Mouse (Mus musculus): Measurements from ENCODE around the gene Gm3269. TPM values are rescaled to one million over a fixed set of nuclear protein-coding genes. Genes with fewer than 3 reads are reported as not detected.
"Not testable (repeated sequence)": the region's sequence is repeated elsewhere in the genome, so short reads cannot be mapped to it uniquely, and the experiment has no call there.

Gene Gm3269
- not detected in 2 replicates for total RNA-seq (2014; rRNA removed)
- polyA plus RNA-seq (2015; fragmentation: Nextera tagmentation; extraction: Ambion mirVana): not detected in 2 replicates

- H3K4me2 ChIP-seq (ENCODE audit: low read depth, low read length, poor library complexity, severe bottlenecking); H3K36me3 ChIP-seq (ENCODE audit: insufficient read depth, low read length); H3K9ac ChIP-seq (replicated peaks; ENCODE audit: low read length, poor library complexity, severe bottlenecking); H3K27me3 ChIP-seq (ENCODE audit: insufficient read depth, low read length); H3K4me3 ChIP-seq (ENCODE audit: low read depth, low read length); H3K9me3 ChIP-seq (ENCODE audit: low read length); DNase-seq (ENCODE audit: low spot score); ATAC-seq (ENCODE audit: low FRiP score); H3K27ac ChIP-seq (ENCODE audit: low read depth, low read length); H3K4me1 ChIP-seq (ENCODE audit: insufficient read depth, low read length): not testable (repeated sequence)
- WGBS: no CpG with 5 or more reads among the region's 4 CpGs
These were observed at the start of gene Gm3269 for GRCm38 (mm10) chr14:4837806-4838205. Gene Gm3269, plus strand, starts transcription at chr14:4838106.

DNA sequence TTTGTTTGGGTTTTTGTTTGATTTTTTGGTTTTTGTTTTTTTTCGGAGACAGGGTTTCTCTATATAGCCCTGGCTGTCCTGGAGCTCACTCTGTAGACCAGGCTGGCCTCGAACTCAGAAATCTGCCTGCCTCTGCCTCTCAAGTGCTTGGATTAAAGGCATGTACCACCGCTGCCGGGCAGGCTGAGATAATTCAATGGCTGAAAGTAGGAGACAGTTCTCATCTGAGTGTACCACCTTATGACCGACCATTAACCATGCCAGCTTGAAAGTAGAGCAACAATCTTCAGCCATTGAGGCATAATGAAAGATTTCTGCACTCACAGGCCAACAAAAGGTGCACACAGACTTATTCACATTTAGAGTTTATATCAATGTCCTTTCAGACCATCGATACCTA, 31.5 kb upstream of the Gm3269 start:
- not testable (repeated sequence) for H3K9ac ChIP-seq (replicated peaks; ENCODE audit: low read length, poor library complexity, severe bottlenecking); H3K27ac ChIP-seq (ENCODE audit: low read depth, low read length); H3K4me1 ChIP-seq (ENCODE audit: insufficient read depth, low read length); H3K9me3 ChIP-seq (ENCODE audit: low read length); H3K4me2 ChIP-seq (ENCODE audit: low read depth, low read length, poor library complexity, severe bottlenecking); ATAC-seq (ENCODE audit: low FRiP score); DNase-seq (ENCODE audit: low spot score); H3K4me3 ChIP-seq (ENCODE audit: low read depth, low read length); H3K27me3 ChIP-seq (ENCODE audit: insufficient read depth, low read length); H3K36me3 ChIP-seq (ENCODE audit: insufficient read depth, low read length)
- WGBS: 87% methylated on average over 6 of the region's 6 CpGs

DNA sequence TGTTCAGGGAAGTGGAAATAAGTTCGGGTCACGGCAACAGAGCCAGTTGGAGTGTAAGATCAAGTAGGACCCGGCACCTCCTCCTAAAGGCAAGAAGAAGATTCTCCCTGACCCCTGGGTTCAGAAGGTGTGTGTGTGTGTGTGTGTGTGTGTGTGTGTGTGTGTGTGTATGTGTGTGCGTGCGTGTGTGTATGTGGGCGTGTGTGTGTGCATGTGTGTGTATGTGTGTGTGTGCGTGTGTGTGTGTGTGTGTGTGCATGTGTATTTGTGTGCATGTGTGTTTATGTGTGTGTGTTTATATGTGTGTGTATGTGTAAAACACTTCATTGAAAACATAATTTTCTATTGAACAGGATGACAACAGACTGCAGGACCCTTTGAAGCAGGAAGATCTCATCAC, 16.0 kb upstream of the Gm3269 start:
- not testable (repeated sequence) for H3K4me3 ChIP-seq (ENCODE audit: low read depth, low read length); H3K4me2 ChIP-seq (ENCODE audit: low read depth, low read length, poor library complexity, severe bottlenecking); H3K9ac ChIP-seq (replicated peaks; ENCODE audit: low read length, poor library complexity, severe bottlenecking); H3K27ac ChIP-seq (ENCODE audit: low read depth, low read length); H3K27me3 ChIP-seq (ENCODE audit: insufficient read depth, low read length); H3K36me3 ChIP-seq (ENCODE audit: insufficient read depth, low read length); ATAC-seq (ENCODE audit: low FRiP score); H3K9me3 ChIP-seq (ENCODE audit: low read length); DNase-seq (ENCODE audit: low spot score); H3K4me1 ChIP-seq (ENCODE audit: insufficient read depth, low read length)
- WGBS: 93% methylated on average over 4 of the region's 7 CpGs

DNA sequence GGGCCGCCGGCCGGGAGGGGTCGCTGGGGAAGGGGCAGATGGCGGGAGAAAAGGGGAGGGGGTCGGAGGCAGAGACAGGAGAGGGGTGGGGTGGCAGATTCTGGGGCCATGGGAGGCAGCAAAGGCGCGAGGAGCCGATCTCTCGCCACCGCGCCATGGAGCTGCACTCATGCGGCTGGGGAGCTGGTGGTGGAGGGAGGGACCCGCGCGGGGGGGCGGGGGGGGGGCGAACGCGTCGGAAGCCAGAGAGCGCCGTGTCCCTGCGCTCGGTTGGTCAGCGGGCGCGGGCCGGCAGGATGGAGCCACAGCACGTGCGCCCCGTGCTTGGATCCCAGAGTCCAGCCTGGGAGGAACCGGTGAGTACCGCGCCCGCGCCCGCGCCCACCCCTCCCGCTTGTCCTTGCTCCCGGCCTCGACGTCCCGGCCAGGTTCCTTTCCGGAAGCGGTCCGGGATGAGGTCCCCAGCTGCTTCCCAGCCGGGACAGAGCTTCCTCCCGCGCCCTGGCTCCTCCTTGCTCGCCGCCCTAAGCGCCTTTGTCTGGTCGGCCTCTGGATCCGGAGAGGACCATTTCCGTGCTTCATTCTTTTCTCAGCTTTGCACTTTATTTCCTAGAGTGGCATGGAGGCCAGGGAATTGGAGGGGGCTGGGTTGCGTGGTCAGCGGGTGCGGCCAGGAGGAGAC, 17.5 kb downstream of the Gm3269 start, which contains the start of gene Gm3264:
TSS of gene Gm3264 (plus strand) at position 278 of the 682 bp plus-strand sequence.
- not testable (repeated sequence) for H3K4me1 ChIP-seq (ENCODE audit: insufficient read depth, low read length); DNase-seq (ENCODE audit: low spot score); H3K27ac ChIP-seq (ENCODE audit: low read depth, low read length); H3K27me3 ChIP-seq (ENCODE audit: insufficient read depth, low read length); H3K9me3 ChIP-seq (ENCODE audit: low read length); H3K36me3 ChIP-seq (ENCODE audit: insufficient read depth, low read length); ATAC-seq (ENCODE audit: low FRiP score)
- Histone ChIP-seq H3K4me2 (ENCODE audit: low read depth, low read length, poor library complexity, severe bottlenecking) (peak within 1 kb of the TSS; percentile 35), H3K4me3 (ENCODE audit: low read depth, low read length) (peak within 1 kb of the TSS; percentile 38), H3K9ac (replicated peaks; ENCODE audit: low read length, poor library complexity, severe bottlenecking) (peak within 1 kb of the TSS; percentile 48; the same call in 1 of the 2 replicates)
- 10% methylated on average over 30 of the region's 59 CpGs for WGBS

- not testable (repeated sequence) for H3K4me2 ChIP-seq (ENCODE audit: low read depth, low read length, poor library complexity, severe bottlenecking); H3K9me3 ChIP-seq (ENCODE audit: low read length); H3K4me3 ChIP-seq (ENCODE audit: low read depth, low read length); H3K27me3 ChIP-seq (ENCODE audit: insufficient read depth, low read length); H3K9ac ChIP-seq (replicated peaks; ENCODE audit: low read length, poor library complexity, severe bottlenecking); DNase-seq (ENCODE audit: low spot score); H3K4me1 ChIP-seq (ENCODE audit: insufficient read depth, low read length); H3K27ac ChIP-seq (ENCODE audit: low read depth, low read length); H3K36me3 ChIP-seq (ENCODE audit: insufficient read depth, low read length); ATAC-seq (ENCODE audit: low FRiP score)
- no CpG with 5 or more reads among the region's 3 CpGs for WGBS
These were observed 54.2 kb downstream of the Gm3269 start, which contains the start of gene Gm3278 for GRCm38 (mm10) chr14:4892116-4892515. Gene Gm3278, plus strand, starts transcription at chr14:4892416.

Other genes with a start within 250 kb of the Gm3269 start
- gene Gm8159, start 205.8 kb upstream of the Gm3269 start, total RNA-seq (2014; rRNA removed): 0.76 TPM in 1 of 2 replicates, not detected in the other
- not detected in 2 replicates for gene Gm8159, start 205.8 kb upstream of the Gm3269 start, polyA plus RNA-seq (2015; fragmentation: Nextera tagmentation; extraction: Ambion mirVana)
- 0.38 and 0.66 TPM in 2 replicates for gene Gm3239, start 173.9 kb upstream of the Gm3269 start, total RNA-seq (2014; rRNA removed)
- 1.4 and 1.9 TPM in 2 replicates for gene Gm3239, start 173.9 kb upstream of the Gm3269 start, polyA plus RNA-seq (2015; fragmentation: Nextera tagmentation; extraction: Ambion mirVana)
- not detected in 2 replicates for gene Gm7876, start 128.9 kb upstream of the Gm3269 start, total RNA-seq (2014; rRNA removed)
- gene Gm7876, start 128.9 kb upstream of the Gm3269 start, polyA plus RNA-seq (2015; fragmentation: Nextera tagmentation; extraction: Ambion mirVana): not detected in 2 replicates
- gene Gm3252, start 111.3 kb upstream of the Gm3269 start, total RNA-seq (2014; rRNA removed): 1.8 and 2.3 TPM in 2 replicates
- 4.1 and 4.9 TPM in 2 replicates for gene Gm3252, start 111.3 kb upstream of the Gm3269 start, polyA plus RNA-seq (2015; fragmentation: Nextera tagmentation; extraction: Ambion mirVana)
- not detected in 2 replicates for gene Gm9602, start 61.8 kb upstream of the Gm3269 start, total RNA-seq (2014; rRNA removed)
- not detected in 2 replicates for gene Gm9602, start 61.8 kb upstream of the Gm3269 start, polyA plus RNA-seq (2015; fragmentation: Nextera tagmentation; extraction: Ambion mirVana)
- gene Gm3264, start 17.5 kb downstream of the Gm3269 start, total RNA-seq (2014; rRNA removed): not detected in 2 replicates
- 3.2 and 4.1 TPM in 2 replicates for gene Gm3264, start 17.5 kb downstream of the Gm3269 start, polyA plus RNA-seq (2015; fragmentation: Nextera tagmentation; extraction: Ambion mirVana)
- 0.24 TPM in 1 of 2 replicates, not detected in the other for gene Gm3278, start 54.3 kb downstream of the Gm3269 start, total RNA-seq (2014; rRNA removed)
- gene Gm3278, start 54.3 kb downstream of the Gm3269 start, polyA plus RNA-seq (2015; fragmentation: Nextera tagmentation; extraction: Ambion mirVana): 0.30 TPM in 1 of 2 replicates, not detected in the other
- 0.76 TPM in 1 of 2 replicates, not detected in the other for gene Gm8297, start 145.8 kb downstream of the Gm3269 start, total RNA-seq (2014; rRNA removed)
- gene Gm8297, start 145.8 kb downstream of the Gm3269 start, polyA plus RNA-seq (2015; fragmentation: Nextera tagmentation; extraction: Ambion mirVana): not detected in 2 replicates
- gene Gm3298, start 177.8 kb downstream of the Gm3269 start, total RNA-seq (2014; rRNA removed): 2.3 TPM in 1 of 2 replicates, not detected in the other
- 0.35 TPM in 1 of 2 replicates, not detected in the other for gene Gm3298, start 177.8 kb downstream of the Gm3269 start, polyA plus RNA-seq (2015; fragmentation: Nextera tagmentation; extraction: Ambion mirVana)
- gene 4930555G01Rik, start 212.5 kb downstream of the Gm3269 start, total RNA-seq (2014; rRNA removed): not detected in 2 replicates
- not detected in 2 replicates for gene 4930555G01Rik, start 212.5 kb downstream of the Gm3269 start, polyA plus RNA-seq (2015; fragmentation: Nextera tagmentation; extraction: Ambion mirVana)
- gene Gm8281, start 232.9 kb downstream of the Gm3269 start, total RNA-seq (2014; rRNA removed): 17.1 and 20.9 TPM in 2 replicates
- gene Gm8281, start 232.9 kb downstream of the Gm3269 start, polyA plus RNA-seq (2015; fragmentation: Nextera tagmentation; extraction: Ambion mirVana): 11.3 and 13.6 TPM in 2 replicates